Mouse (Mus musculus) limb, embryonic 10.5 days (tissue): ENCODE data around the gene Gm13695. TPM values are rescaled to one million over a fixed set of nuclear protein-coding genes. Genes with fewer than 3 reads are reported as not detected.
"Not testable (repeated sequence)": the region's sequence is repeated elsewhere in the genome, so short reads cannot be mapped to it uniquely, and the experiment has no call there.

Source experiments
- DNase-seq: peaks from one replicate; pipeline ENCODE4 v3.0.0-alpha.2; 2017; ENCODE audit warnings: low spot score
- H3K27ac ChIP-seq: fragments of 300-500 bp; sonication (generic); 2 replicates; pipeline ENCODE4 v1.5.1; 2016; ENCODE audit warnings: mild to moderate bottlenecking
- H3K27me3 ChIP-seq: fragments of 300-500 bp; sonication (generic); 2 replicates; pipeline ENCODE4 v1.6.1; 2016; ENCODE audit warnings: low read depth, mild to moderate bottlenecking; ENCODE audit not compliant: poor library complexity, severe bottlenecking
- H3K36me3 ChIP-seq: fragments of 300-500 bp; sonication (generic); 2 replicates; pipeline ENCODE4 v1.6.1; 2016; ENCODE audit warnings: mild to moderate bottlenecking, moderate library complexity
- H3K4me1 ChIP-seq: fragments of 300-500 bp; sonication (generic); 2 replicates; pipeline ENCODE4 v1.6.1; 2016
- H3K4me3 ChIP-seq: fragments of 300-500 bp; sonication (generic); 2 replicates; pipeline ENCODE4 v1.5.1; 2016; ENCODE audit warnings: mild to moderate bottlenecking, moderate library complexity
- H3K9me3 ChIP-seq: fragments of 300-500 bp; sonication (generic); replicated peaks from 2 replicates; pipeline ENCODE4 v1.6.1; 2016; ENCODE audit warnings: mild to moderate bottlenecking
- WGBS: fragments of 180-500 bp; shearing (Covaris S2); methylation state at CpG from one replicate; pipeline ENCODE4 v1.1.7; 2016; 5-methylcytosine and 5-hydroxymethylcytosine counted together
- polyA plus RNA-seq: library from polyadenylated mRNA; unstranded; fragments of >200 nt; fragmentation: Nextera tagmentation; extraction: Ambion mirVana; gene quantifications from 2 replicates; pipeline ENCODE4 v1.2.1, GENCODE M21; 2016

Gene Gm13695
- polyA plus RNA-seq, result not detected in 2 replicates

GRCm38 (mm10) chr2:83967013-83967412 is at the start of gene Gm13695:
Gm13695 (plus strand) TSS chr2:83967313.
- not testable (repeated sequence) for H3K9me3 ChIP-seq, H3K36me3 ChIP-seq, H3K4me1 ChIP-seq, H3K4me3 ChIP-seq, H3K27ac ChIP-seq, DNase-seq, H3K27me3 ChIP-seq
- WGBS, result no CpG with 5 or more reads among the region's 6 CpGs

GRCm38 (mm10) chr2:83929478-83930088 is 37.5 kb upstream of the Gm13695 start:
- Histone ChIP-seq H3K27me3 (no peaks in the 10 kb centered on the region), H3K36me3 (no peaks in the 10 kb centered on the region), H3K9me3 (no peaks in the 10 kb centered on the region), H3K4me3 (no peak overlapping the region), H3K4me1 (peaks cover 7% of the 10 kb centered on the region), H3K27ac (no peak overlapping the region)
- DNase-seq, result no peak
- 60% methylated on average over 2 of the region's 2 CpGs for WGBS

- Histone ChIP-seq H3K27me3 (no peaks in the 10 kb centered on the region), H3K4me1 (peaks cover 8% of the 10 kb centered on the region), H3K27ac (no peak within 1 kb of the TSS), H3K36me3 (no peaks in the 10 kb centered on the region), H3K9me3 (no peaks in the 10 kb centered on the region), H3K4me3 (peak within 1 kb of the TSS; percentile 51)
- under 1% methylated on average over 20 of the region's 20 CpGs for WGBS
- DNase-seq, result peak; percentile 80
Observed at GRCm38 (mm10) chr2:83940931-83941361, 26.2 kb upstream of the Gm13695 start, which contains the start of gene Zswim2. Zswim2 (minus strand) TSS chr2:83941228.

GRCm38 (mm10) chr2:83941378-83941777 is 25.7 kb upstream of the Gm13695 start:
- Histone ChIP-seq H3K9me3 (no peaks in the 10 kb centered on the region), H3K4me3 (peak overlapping the region; percentile 51; the same call in 1 of the 2 replicates), H3K27me3 (no peaks in the 10 kb centered on the region), H3K27ac (no peak overlapping the region), H3K36me3 (no peaks in the 10 kb centered on the region), H3K4me1 (peaks cover 10% of the 10 kb centered on the region)
- no peak for DNase-seq
- 65% methylated on average over 3 of the region's 3 CpGs for WGBS

- H3K27me3 ChIP-seq, result no peaks in the 10 kb centered on the region
- H3K36me3 ChIP-seq, result no peaks in the 10 kb centered on the region
- WGBS, result 76% methylated on average over 4 of the region's 4 CpGs
Observed at GRCm38 (mm10) chr2:83941792-83942191, 25.3 kb upstream of the Gm13695 start.

GRCm38 (mm10) chr2:83955393-83955792 is 11.7 kb upstream of the Gm13695 start, which contains the start of gene Gm13698:
Gm13698 (plus strand) TSS chr2:83955693.
- not testable (repeated sequence) for H3K36me3 ChIP-seq, H3K4me1 ChIP-seq, H3K27ac ChIP-seq, DNase-seq, H3K9me3 ChIP-seq, H3K27me3 ChIP-seq, H3K4me3 ChIP-seq
- no CpG with 5 or more reads among the region's 6 CpGs for WGBS

More at GRCm38 (mm10) chr2:83941792-83942191, 25.3 kb upstream of the Gm13695 start:
- Histone ChIP-seq H3K27ac (no peak overlapping the region), H3K4me1 (peaks cover 10% of the 10 kb centered on the region), H3K9me3 (no peaks in the 10 kb centered on the region), H3K4me3 (no peak overlapping the region)
- no peak for DNase-seq

GRCm38 (mm10) chr2:83961203-83961602 is 5.9 kb upstream of the Gm13695 start, which contains the start of gene Gm13693:
Gm13693 (plus strand) TSS chr2:83961503.
- not testable (repeated sequence) for H3K4me3 ChIP-seq, DNase-seq, H3K27me3 ChIP-seq, H3K4me1 ChIP-seq, H3K36me3 ChIP-seq, H3K27ac ChIP-seq, H3K9me3 ChIP-seq
- WGBS, result no CpG with 5 or more reads among the region's 6 CpGs

- H3K27ac ChIP-seq, H3K4me1 ChIP-seq, H3K4me3 ChIP-seq, H3K27me3 ChIP-seq, H3K36me3 ChIP-seq, DNase-seq, H3K9me3 ChIP-seq: not testable (repeated sequence)
- no CpG with 5 or more reads among the region's 6 CpGs for WGBS
Observed at GRCm38 (mm10) chr2:83972823-83973222, 5.7 kb downstream of the Gm13695 start, which contains the start of gene Gm13696. Gm13696 (plus strand) TSS chr2:83973123.

GRCm38 (mm10) chr2:83978633-83979032 is 11.5 kb downstream of the Gm13695 start, which contains the start of gene Gm13694:
Gm13694 (plus strand) TSS chr2:83978933.
- DNase-seq, H3K9me3 ChIP-seq, H3K4me1 ChIP-seq, H3K27me3 ChIP-seq, H3K4me3 ChIP-seq, H3K36me3 ChIP-seq, H3K27ac ChIP-seq: not testable (repeated sequence)
- no CpG with 5 or more reads among the region's 6 CpGs for WGBS

- H3K4me1 ChIP-seq, DNase-seq, H3K4me3 ChIP-seq, H3K36me3 ChIP-seq, H3K9me3 ChIP-seq, H3K27me3 ChIP-seq, H3K27ac ChIP-seq: not testable (repeated sequence)
- no CpG with 5 or more reads among the region's 6 CpGs for WGBS
Observed at GRCm38 (mm10) chr2:83984443-83984842, 17.3 kb downstream of the Gm13695 start, which contains the start of gene Gm13697. Gm13697 (plus strand) TSS chr2:83984743.

GRCm38 (mm10) chr2:83990253-83990652 is 23.1 kb downstream of the Gm13695 start, which contains the start of gene Gm13691:
Gm13691 (plus strand) TSS chr2:83990553.
- not testable (repeated sequence) for H3K4me3 ChIP-seq, DNase-seq, H3K27ac ChIP-seq, H3K4me1 ChIP-seq, H3K9me3 ChIP-seq, H3K27me3 ChIP-seq, H3K36me3 ChIP-seq
- no CpG with 5 or more reads among the region's 6 CpGs for WGBS

- H3K4me1 ChIP-seq, DNase-seq, H3K27me3 ChIP-seq, H3K36me3 ChIP-seq, H3K27ac ChIP-seq, H3K9me3 ChIP-seq, H3K4me3 ChIP-seq: not testable (repeated sequence)
- WGBS, result 62% methylated on average over 8 of the region's 9 CpGs
Observed at GRCm38 (mm10) chr2:83993639-83994255, 26.6 kb downstream of the Gm13695 start.

- not testable (repeated sequence) for H3K4me1 ChIP-seq, H3K4me3 ChIP-seq, DNase-seq, H3K36me3 ChIP-seq, H3K9me3 ChIP-seq, H3K27me3 ChIP-seq, H3K27ac ChIP-seq
- 92% methylated on average over 2 of the region's 3 CpGs for WGBS
Observed at GRCm38 (mm10) chr2:83994526-83994925, 27.4 kb downstream of the Gm13695 start.
